Mouse (Mus musculus): ENCODE data around the gene Prkcb.

Gene Prkcb

GRCm38 (mm10) chr7:122520850-122521638 lies 232.5 kb downstream of the Prkcb start:
- DNase-seq (ENCODE audit: low spot score in 2 of 2), result no peak

- no peak for DNase-seq (ENCODE audit: low spot score in 2 of 2)
These were observed 239.7 kb downstream of the Prkcb start for GRCm38 (mm10) chr7:122528201-122528600.

GRCm38 (mm10) chr7:122528646-122529045 lies 240.1 kb downstream of the Prkcb start:
- no peak for DNase-seq (ENCODE audit: low spot score in 2 of 2)

- DNase-seq (ENCODE audit: low spot score in 2 of 2), result no peak
These were observed 245.2 kb downstream of the Prkcb start for GRCm38 (mm10) chr7:122533566-122534360.

GRCm38 (mm10) chr7:122544616-122545015 lies 256.1 kb downstream of the Prkcb start:
- DNase-seq (ENCODE audit: low spot score in 2 of 2), result no peak

GRCm38 (mm10) chr7:122556575-122557140 lies 268.1 kb downstream of the Prkcb start:
- no peak for DNase-seq (ENCODE audit: low spot score in 2 of 2)

GRCm38 (mm10) chr7:122558085-122558811 lies 269.7 kb downstream of the Prkcb start:
- no peak for DNase-seq (ENCODE audit: low spot score in 2 of 2)

GRCm38 (mm10) chr7:122558912-122559311 lies 270.4 kb downstream of the Prkcb start:
- no peak for DNase-seq (ENCODE audit: low spot score in 2 of 2)

GRCm38 (mm10) chr7:122562586-122562985 lies 274.0 kb downstream of the Prkcb start:
- no peak for DNase-seq (ENCODE audit: low spot score in 2 of 2)

- no peak for DNase-seq (ENCODE audit: low spot score in 2 of 2)
These were observed 276.8 kb downstream of the Prkcb start for GRCm38 (mm10) chr7:122565371-122565770.

GRCm38 (mm10) chr7:122566011-122566410 lies 277.5 kb downstream of the Prkcb start:
- DNase-seq (ENCODE audit: low spot score in 2 of 2), result no peak

- no peak for DNase-seq (ENCODE audit: low spot score in 2 of 2)
These were observed 280.2 kb downstream of the Prkcb start for GRCm38 (mm10) chr7:122568787-122569186.

- no peak for DNase-seq (ENCODE audit: low spot score in 2 of 2)
These were observed 281.9 kb downstream of the Prkcb start for GRCm38 (mm10) chr7:122570407-122570806.

GRCm38 (mm10) chr7:122573101-122573635 lies 284.6 kb downstream of the Prkcb start:
- DNase-seq (ENCODE audit: low spot score in 2 of 2), result no peak

- DNase-seq (ENCODE audit: low spot score in 2 of 2), result no peak
These were observed 285.9 kb downstream of the Prkcb start for GRCm38 (mm10) chr7:122574418-122574817.

GRCm38 (mm10) chr7:122575056-122575455 lies 286.5 kb downstream of the Prkcb start:
- DNase-seq (ENCODE audit: low spot score in 2 of 2), result no peak

- no peak for DNase-seq (ENCODE audit: low spot score in 2 of 2)
These were observed 287.0 kb downstream of the Prkcb start for GRCm38 (mm10) chr7:122575506-122575905.

- no peak for DNase-seq (ENCODE audit: low spot score in 2 of 2)
These were observed 289.0 kb downstream of the Prkcb start for GRCm38 (mm10) chr7:122577571-122577970.

GRCm38 (mm10) chr7:122579461-122580157 lies 291.1 kb downstream of the Prkcb start:
- no peak for DNase-seq (ENCODE audit: low spot score in 2 of 2)

GRCm38 (mm10) chr7:122580158-122580475 lies 291.6 kb downstream of the Prkcb start:
- DNase-seq (ENCODE audit: low spot score in 2 of 2), result no peak

Data from spleen, postnatal 14 days (tissue).